Mouse (Mus musculus) cerebellum, adult 9-10 months (tissue): ENCODE results near the gene Pla2g4f.

Source experiments
- DNase-seq: peaks from one replicate; pipeline ENCODE4 v3.0.0; 2022

The Pla2g4f gene

GRCm38 (mm10) chr2:120313976-120314375, at the start of gene Pla2g4f:
Gene Pla2g4f, minus strand, starts transcription at chr2:120314165.
- no peak for DNase-seq

GRCm38 (mm10) chr2:120360425-120360824, 46.5 kb upstream of the Pla2g4f start:
- no peak for DNase-seq

GRCm38 (mm10) chr2:120352682-120353646, 39.0 kb upstream of the Pla2g4f start, which contains the start of gene Vps39:
Gene Vps39, minus strand, starts transcription at chr2:120353137.
- peak; percentile 86 for DNase-seq

GRCm38 (mm10) chr2:120351321-120351720, 37.4 kb upstream of the Pla2g4f start:
- DNase-seq = no peak

GRCm38 (mm10) chr2:120348120-120348519, 34.2 kb upstream of the Pla2g4f start:
- no peak for DNase-seq

- DNase-seq = peak; percentile 65
These were observed 27.8 kb upstream of the Pla2g4f start for GRCm38 (mm10) chr2:120341741-120342140.

GRCm38 (mm10) chr2:120337886-120338285, 23.9 kb upstream of the Pla2g4f start:
- DNase-seq = no peak

- no peak for DNase-seq
These were observed 17.6 kb upstream of the Pla2g4f start for GRCm38 (mm10) chr2:120331575-120331974.

- no peak for DNase-seq
These were observed 1.1 kb upstream of the Pla2g4f start for GRCm38 (mm10) chr2:120315077-120315476.

GRCm38 (mm10) chr2:120314487-120314886, 522 bp upstream of the Pla2g4f start:
- no peak for DNase-seq

- no peak for DNase-seq
These were observed 1.6 kb downstream of the Pla2g4f start for GRCm38 (mm10) chr2:120312276-120312825.

GRCm38 (mm10) chr2:120304113-120304512, 9.9 kb downstream of the Pla2g4f start:
- DNase-seq = no peak

- no peak for DNase-seq
These were observed 12.9 kb downstream of the Pla2g4f start for GRCm38 (mm10) chr2:120301076-120301475.

GRCm38 (mm10) chr2:120299866-120300265, 14.1 kb downstream of the Pla2g4f start:
- no peak for DNase-seq

GRCm38 (mm10) chr2:120296160-120296559, 17.8 kb downstream of the Pla2g4f start:
- no peak for DNase-seq

- DNase-seq = no peak
These were observed 22.4 kb downstream of the Pla2g4f start for GRCm38 (mm10) chr2:120291471-120292078.

- DNase-seq = no peak
These were observed 25.0 kb downstream of the Pla2g4f start, which contains the start of gene Pla2g4d for GRCm38 (mm10) chr2:120288995-120289394. Gene Pla2g4d, minus strand, starts transcription at chr2:120289197.

GRCm38 (mm10) chr2:120288401-120288800, 25.6 kb downstream of the Pla2g4f start:
- no peak for DNase-seq

GRCm38 (mm10) chr2:120285639-120286038, 28.3 kb downstream of the Pla2g4f start:
- DNase-seq = peak; percentile 57

GRCm38 (mm10) chr2:120284705-120285104, 29.3 kb downstream of the Pla2g4f start:
- no peak for DNase-seq

- DNase-seq = no peak
These were observed 29.9 kb downstream of the Pla2g4f start for GRCm38 (mm10) chr2:120284094-120284493.

GRCm38 (mm10) chr2:120283550-120283949, 30.4 kb downstream of the Pla2g4f start:
- no peak for DNase-seq

GRCm38 (mm10) chr2:120281221-120281620, 32.7 kb downstream of the Pla2g4f start:
- no peak for DNase-seq

- peak; percentile 77 for DNase-seq
These were observed 34.0 kb downstream of the Pla2g4f start for GRCm38 (mm10) chr2:120279961-120280360.
